Mouse (Mus musculus) C2C12 (cell line): ENCODE measurements around the gene Aqp11.

Source experiments
- CEBPB ChIP-seq: IDR thresholded peaks from one replicate; pipeline ENCODE4 v1.6.1; 2011; ENCODE audit warnings: low read depth, mild to moderate bottlenecking, control low read depth, moderate library complexity
- CTCF ChIP-seq: IDR thresholded peaks from one replicate; pipeline ENCODE4 v1.5.1; 2011; ENCODE audit not compliant: control insufficient read depth, insufficient read depth, insufficient read length
- FOSL1 ChIP-seq: IDR thresholded peaks from one replicate; pipeline ENCODE4 v1.8.0; 2011; ENCODE audit warnings: mild to moderate bottlenecking, low read length; ENCODE audit not compliant: poor library complexity, insufficient read depth, severe bottlenecking
- MAX ChIP-seq: IDR thresholded peaks from one replicate; pipeline ENCODE4 v1.6.1; 2011; ENCODE audit warnings: mild to moderate bottlenecking, control low read depth
- MYOD1 ChIP-seq: IDR thresholded peaks from one replicate; pipeline ENCODE4 v1.6.1; 2011; ENCODE audit warnings: low read depth; ENCODE audit not compliant: control insufficient read depth, insufficient read length
- USF1 ChIP-seq: IDR thresholded peaks from one replicate; pipeline ENCODE4 v1.6.1; 2011; ENCODE audit warnings: low read depth, mild to moderate bottlenecking, control low read depth, moderate library complexity

- no peak for TF ChIP-seq CTCF
- TF ChIP-seq MAX, result no peak
- no peak for TF ChIP-seq USF1
- no peak for TF ChIP-seq CEBPB
- TF ChIP-seq FOSL1, result no peak
- no peak for TF ChIP-seq MYOD1
These were observed 10.6 kb upstream of the Aqp11 start for GRCm38 (mm10) chr7:97748527-97749206.
